Mouse (Mus musculus): Measurements from ENCODE around the gene Snx11. TPM values are rescaled to one million over a fixed set of nuclear protein-coding genes. Genes with fewer than 3 reads are reported as not detected.

Gene Snx11
- polyA plus RNA-seq, 1 experiment from 2014 or later = 18.6 TPM

GRCm38 (mm10) chr11:96762742-96763470 lies 14.5 kb downstream of the Snx11 start:
- no peak for DNase-seq (ENCODE audit: low spot score)

GRCm38 (mm10) chr11:96761984-96762383 lies 15.4 kb downstream of the Snx11 start:
- no peak for DNase-seq (ENCODE audit: low spot score)

GRCm38 (mm10) chr11:96760042-96760441 lies 17.3 kb downstream of the Snx11 start:
- DNase-seq (ENCODE audit: low spot score) = peak; percentile 75

GRCm38 (mm10) chr11:96758402-96758801 lies 19.0 kb downstream of the Snx11 start:
- no peak for DNase-seq (ENCODE audit: low spot score)

- no peak for DNase-seq (ENCODE audit: low spot score)
These were observed 19.9 kb downstream of the Snx11 start for GRCm38 (mm10) chr11:96757421-96757820.

GRCm38 (mm10) chr11:96755298-96755697 lies 22.1 kb downstream of the Snx11 start:
- DNase-seq (ENCODE audit: low spot score) = no peak

GRCm38 (mm10) chr11:96747555-96747954 lies 29.8 kb downstream of the Snx11 start:
- no peak for DNase-seq (ENCODE audit: low spot score)

GRCm38 (mm10) chr11:96746648-96747047 lies 30.7 kb downstream of the Snx11 start:
- DNase-seq (ENCODE audit: low spot score) = no peak

- DNase-seq (ENCODE audit: low spot score) = no peak
These were observed 33.5 kb downstream of the Snx11 start for GRCm38 (mm10) chr11:96743891-96744290.

GRCm38 (mm10) chr11:96743000-96743399 lies 34.4 kb downstream of the Snx11 start:
- DNase-seq (ENCODE audit: low spot score) = no peak

- no peak for DNase-seq (ENCODE audit: low spot score)
These were observed 35.4 kb downstream of the Snx11 start for GRCm38 (mm10) chr11:96741995-96742394.

- no peak for DNase-seq (ENCODE audit: low spot score)
These were observed 36.6 kb downstream of the Snx11 start for GRCm38 (mm10) chr11:96740796-96741195.

GRCm38 (mm10) chr11:96737673-96738471 lies 39.5 kb downstream of the Snx11 start:
- DNase-seq (ENCODE audit: low spot score) = no peak

GRCm38 (mm10) chr11:96736361-96736760 lies 41.0 kb downstream of the Snx11 start:
- DNase-seq (ENCODE audit: low spot score) = no peak

- DNase-seq (ENCODE audit: low spot score) = no peak
These were observed 41.5 kb downstream of the Snx11 start for GRCm38 (mm10) chr11:96735908-96736307.

- DNase-seq (ENCODE audit: low spot score) = no peak
These were observed 44.7 kb downstream of the Snx11 start for GRCm38 (mm10) chr11:96732657-96733056.

- DNase-seq (ENCODE audit: low spot score) = no peak
These were observed 47.0 kb downstream of the Snx11 start for GRCm38 (mm10) chr11:96730327-96730726.

- no peak for DNase-seq (ENCODE audit: low spot score)
These were observed 47.9 kb downstream of the Snx11 start for GRCm38 (mm10) chr11:96729462-96729861.

GRCm38 (mm10) chr11:96728577-96728976 lies 48.8 kb downstream of the Snx11 start:
- no peak for DNase-seq (ENCODE audit: low spot score)

- DNase-seq (ENCODE audit: low spot score) = no peak
These were observed 51.5 kb downstream of the Snx11 start for GRCm38 (mm10) chr11:96725833-96726232.

- DNase-seq (ENCODE audit: low spot score) = no peak
These were observed 58.8 kb downstream of the Snx11 start for GRCm38 (mm10) chr11:96718609-96719008.

Measured in thymus, postnatal 0 days (tissue).